Mouse (Mus musculus): ENCODE data around the gene Ncbp1.
"Not testable (repeated sequence)": the region's sequence is repeated elsewhere in the genome, so short reads cannot be mapped to it uniquely, and the experiment has no call there.

The Ncbp1 gene

GRCm38 (mm10) chr4:46129311-46130004 lies 9.0 kb upstream of the Ncbp1 start:
- no peak for DNase-seq (ENCODE audit: low read depth, low spot score)

- DNase-seq (ENCODE audit: low read depth, low spot score), result peak; percentile 62
These were observed 8.2 kb upstream of the Ncbp1 start for GRCm38 (mm10) chr4:46130221-46130620.

GRCm38 (mm10) chr4:46131791-46132190 lies 6.6 kb upstream of the Ncbp1 start:
- no peak for DNase-seq (ENCODE audit: low read depth, low spot score)

- DNase-seq (ENCODE audit: low read depth, low spot score), result peak; percentile 5
These were observed 655 bp upstream of the Ncbp1 start for GRCm38 (mm10) chr4:46137629-46138286.

GRCm38 (mm10) chr4:46144323-46144722 lies 5.9 kb downstream of the Ncbp1 start:
- DNase-seq (ENCODE audit: low read depth, low spot score), result peak; percentile 10

- no peak for DNase-seq (ENCODE audit: low read depth, low spot score)
These were observed 8.5 kb downstream of the Ncbp1 start for GRCm38 (mm10) chr4:46146881-46147280.

- DNase-seq (ENCODE audit: low read depth, low spot score), result no peak
These were observed 13.6 kb downstream of the Ncbp1 start for GRCm38 (mm10) chr4:46151903-46152544.

GRCm38 (mm10) chr4:46164027-46164426 lies 25.6 kb downstream of the Ncbp1 start:
- no peak for DNase-seq (ENCODE audit: low read depth, low spot score)

GRCm38 (mm10) chr4:46165831-46166230 lies 27.4 kb downstream of the Ncbp1 start:
- DNase-seq (ENCODE audit: low read depth, low spot score), result no peak

GRCm38 (mm10) chr4:46171761-46172160 lies 33.3 kb downstream of the Ncbp1 start:
- DNase-seq (ENCODE audit: low read depth, low spot score), result no peak

GRCm38 (mm10) chr4:46176313-46176712 lies 37.9 kb downstream of the Ncbp1 start:
- DNase-seq (ENCODE audit: low read depth, low spot score), result no peak

GRCm38 (mm10) chr4:46177018-46177417 lies 38.6 kb downstream of the Ncbp1 start:
- no peak for DNase-seq (ENCODE audit: low read depth, low spot score)

GRCm38 (mm10) chr4:46177496-46177895 lies 39.1 kb downstream of the Ncbp1 start:
- no peak for DNase-seq (ENCODE audit: low read depth, low spot score)

GRCm38 (mm10) chr4:46181168-46181567 lies 42.8 kb downstream of the Ncbp1 start:
- peak; percentile 62 for DNase-seq (ENCODE audit: low read depth, low spot score)

- DNase-seq (ENCODE audit: low read depth, low spot score), result no peak
These were observed 43.8 kb downstream of the Ncbp1 start for GRCm38 (mm10) chr4:46182181-46182580.

GRCm38 (mm10) chr4:46185423-46185822 lies 47.0 kb downstream of the Ncbp1 start:
- DNase-seq (ENCODE audit: low read depth, low spot score), result no peak

- no peak for DNase-seq (ENCODE audit: low read depth, low spot score)
These were observed 47.5 kb downstream of the Ncbp1 start for GRCm38 (mm10) chr4:46185890-46186289.

GRCm38 (mm10) chr4:46186466-46186865 lies 48.1 kb downstream of the Ncbp1 start:
- no peak for DNase-seq (ENCODE audit: low read depth, low spot score)

- not testable (repeated sequence) for DNase-seq (ENCODE audit: low read depth, low spot score)
These were observed 53.6 kb downstream of the Ncbp1 start for GRCm38 (mm10) chr4:46192011-46192410.

- DNase-seq (ENCODE audit: low read depth, low spot score), result peak; percentile 97
These were observed 57.5 kb downstream of the Ncbp1 start, which contains the start of gene Xpa for GRCm38 (mm10) chr4:46195781-46196487. Gene Xpa, minus strand, starts transcription at chr4:46196311.

GRCm38 (mm10) chr4:46196513-46196912 lies 58.1 kb downstream of the Ncbp1 start:
- no peak for DNase-seq (ENCODE audit: low read depth, low spot score)

GRCm38 (mm10) chr4:46198064-46198463 lies 59.7 kb downstream of the Ncbp1 start:
- DNase-seq (ENCODE audit: low read depth, low spot score), result no peak

All from mesoderm, embryonic 11.5 days (tissue).